ENCODE assay signal across 9 mouse cellular contexts in genomic region chr2:60200667-60201066, GRCm38 (mm10). TPM values are rescaled to one million over a fixed set of nuclear protein-coding genes. Genes with fewer than 3 reads are reported as not detected.
DNase-seq lines count a peak whose midpoint lies in the region; ATAC-seq and TF ChIP-seq lines count a peak whose summit lies in the region.
"Had no signal": no experiment of that assay in that cellular context is flagged by ENCODE, and none has a peak within 500 bp of the region (broad histone marks: within the 10 kb centered on the region; RNA-seq: fewer than 3 reads in every experiment).

No protein-coding gene starts in this region.

- no peaks in the 10 kb centered on the region for H3K27me3 ChIP-seq in heart, embryonic 11.5 days (ENCODE audit: control insufficient read depth, insufficient read depth, low read length)
- H3K27me3 ChIP-seq in hindbrain, postnatal 0 days (ENCODE audit: insufficient read depth, low read length), result no peaks in the 10 kb centered on the region
- H3K27me3 ChIP-seq: embryonic facial prominence, embryonic 12.5 days had no signal

- H3K9me3 ChIP-seq in heart, embryonic 11.5 days (replicated peaks; ENCODE audit: control insufficient read depth, low read length), result no peaks in the 10 kb centered on the region
- H3K9me3 ChIP-seq in hindbrain, postnatal 0 days (ENCODE audit: low read length), result no peaks in the 10 kb centered on the region
- H3K9me3 ChIP-seq: embryonic facial prominence, embryonic 12.5 days had no signal

- H3K27ac ChIP-seq in heart, embryonic 11.5 days (ENCODE audit: low read depth, low read length), result no peak overlapping the region
- H3K27ac ChIP-seq in cortical plate, adult 2 months (ENCODE audit: insufficient read depth, low read length), result no peak overlapping the region
- H3K27ac ChIP-seq in hindbrain, postnatal 0 days, result no peak overlapping the region
- H3K27ac ChIP-seq: embryonic facial prominence, embryonic 12.5 days had no signal

- peaks cover 4% of the 10 kb centered on the region; the same call in 1 of the 2 replicates for H3K36me3 ChIP-seq in heart, embryonic 11.5 days (ENCODE audit: control insufficient read depth, insufficient read depth, low read length)
- no peaks in the 10 kb centered on the region for H3K36me3 ChIP-seq in hindbrain, postnatal 0 days (ENCODE audit: insufficient read depth, low read length)

- no peak overlapping the region for H3K4me2 ChIP-seq in heart, embryonic 11.5 days
- no peak overlapping the region for H3K4me2 ChIP-seq in hindbrain, postnatal 0 days (ENCODE audit: low read depth, low read length)
- H3K4me2 ChIP-seq: embryonic facial prominence, embryonic 12.5 days had no signal

- H3K9ac ChIP-seq in heart, embryonic 11.5 days (ENCODE audit: low read depth, low read length), result no peak overlapping the region
- no peak overlapping the region for H3K9ac ChIP-seq in hindbrain, postnatal 0 days (replicated peaks; ENCODE audit: low read length)
- H3K9ac ChIP-seq: embryonic facial prominence, embryonic 12.5 days had no signal

- TF ChIP-seq POLR2A in cortical plate, adult 2 months (IDR thresholded peaks at IDR 0.05; ENCODE audit: extremely low read depth, insufficient read depth, low read length), result no peak

- peak; percentile 43 for TF ChIP-seq CTCF in cortical plate, adult 2 months (IDR thresholded peaks at IDR 0.05; ENCODE audit: extremely low read depth, insufficient read depth, low read length)
- peak; percentile 71 for TF ChIP-seq CTCF in hindbrain, postnatal 0 days (IDR thresholded peaks at IDR 0.05; ENCODE audit: low read depth)

- no peaks in the 10 kb centered on the region for H3K4me1 ChIP-seq in heart, embryonic 11.5 days (ENCODE audit: control insufficient read depth, insufficient read depth, low read length)
- no peaks in the 10 kb centered on the region for H3K4me1 ChIP-seq in cortical plate, adult 2 months (ENCODE audit: control insufficient read depth, insufficient read depth, low read length)
- no peaks in the 10 kb centered on the region for H3K4me1 ChIP-seq in hindbrain, postnatal 0 days (ENCODE audit: insufficient read depth, low read length)
- H3K4me1 ChIP-seq: embryonic facial prominence, embryonic 12.5 days had no signal

- no peak overlapping the region for H3K4me3 ChIP-seq in heart, embryonic 11.5 days (ENCODE audit: low read depth, low read length)
- H3K4me3 ChIP-seq in cortical plate, adult 2 months (ENCODE audit: insufficient read depth, low read length), result no peak overlapping the region
- no peak overlapping the region for H3K4me3 ChIP-seq in hindbrain, postnatal 0 days (ENCODE audit: low read length)
- H3K4me3 ChIP-seq: embryonic facial prominence, embryonic 12.5 days had no signal

- ATAC-seq in heart, embryonic 11.5 days (replicated peaks; ENCODE audit: insufficient number of reproducible peaks, low FRiP score, low TSS enrichment), result no peak
- ATAC-seq in hindbrain, postnatal 0 days, result no peak

- peak; percentile 38 for DNase-seq in heart, adult 8-10 months (ENCODE audit: low spot score)
- peak; percentile 21 to 38 for DNase-seq in urinary bladder, adult 18-20 months (ENCODE audit: low spot score in 2 of 2)
- DNase-seq in urinary bladder, postnatal 10 days (ENCODE audit: low spot score), result no peak
- peak; percentile 60 for DNase-seq in hindbrain, postnatal 0 days (ENCODE audit: low spot score)
- peak; percentile 85 for DNase-seq in lung, postnatal 36 days
- DNase-seq in thymus, postnatal 0 days (ENCODE audit: low spot score), result peak; percentile 52

- 48% methylated on average over 8 of the region's 8 CpGs for WGBS in heart, embryonic 11.5 days (ENCODE audit: insufficient replicate concordance)
- WGBS in hindbrain, postnatal 0 days, result 56% methylated on average over 8 of the region's 8 CpGs

RNA-seq across cellular contexts. Expression of gene Baz2b, which starts 9.0 kb away (rescaled TPM):
- 10 to 100 TPM; 33.0 to 49.7 (median 44.0) TPM for total RNA-seq in heart, adult 8-10 months (2022)
- 51.2 and 56.1 TPM in 2 replicates for polyA plus RNA-seq in heart, embryonic 11.5 days (2014; fragmentation: Nextera tagmentation; extraction: Ambion mirVana)
- polyA plus RNA-seq in cortical plate, adult 2 months (2012; rRNA removed), result 26.5 and 31.1 TPM in 2 replicates
- total RNA-seq in hindbrain, postnatal 0 days (2014; rRNA removed), result 62.3 and 79.4 TPM in 2 replicates
- polyA plus RNA-seq in hindbrain, postnatal 0 days (2015; fragmentation: Nextera tagmentation; extraction: Ambion mirVana), result 71.3 and 74.7 TPM in 2 replicates
- polyA plus RNA-seq in thymus, postnatal 0 days (2015; fragmentation: Nextera tagmentation; extraction: Ambion mirVana), result 45.4 and 52.5 TPM in 2 replicates

RNA-seq across cellular contexts. Expression of gene March7, which starts 9.0 kb away (rescaled TPM):
- 10 to 100 TPM; 20.8 to 33.6 (median 28.3) TPM for total RNA-seq in heart, adult 8-10 months (2022)
- polyA plus RNA-seq in heart, embryonic 11.5 days (2014; fragmentation: Nextera tagmentation; extraction: Ambion mirVana), result 62.6 and 65.2 TPM in 2 replicates
- polyA plus RNA-seq in cortical plate, adult 2 months (2012; rRNA removed), result 34.8 and 40.2 TPM in 2 replicates
- 57.5 and 77.2 TPM in 2 replicates for total RNA-seq in hindbrain, postnatal 0 days (2014; rRNA removed)
- polyA plus RNA-seq in hindbrain, postnatal 0 days (2015; fragmentation: Nextera tagmentation; extraction: Ambion mirVana), result 79.4 and 81.2 TPM in 2 replicates
- polyA plus RNA-seq in thymus, postnatal 0 days (2015; fragmentation: Nextera tagmentation; extraction: Ambion mirVana), result 69.8 and 84.1 TPM in 2 replicates
